Mouse (Mus musculus): ENCODE results near the gene Igf1r. TPM values are rescaled to one million over a fixed set of nuclear protein-coding genes. Genes with fewer than 3 reads are reported as not detected.

The Igf1r gene
- total and polyA plus RNA-seq, 2 experiments from 2014 or later: 12.1 to 40.3 TPM

- DNase-seq (ENCODE audit: low spot score): no peak
- Histone ChIP-seq H3K9me3 (ENCODE audit: low read length) (no peaks in the 10 kb centered on the region), H3K4me2 (ENCODE audit: low read depth, low read length, poor library complexity, severe bottlenecking) (no peak overlapping the region), H3K9ac (replicated peaks; ENCODE audit: low read length, poor library complexity, severe bottlenecking) (no peak overlapping the region), H3K27ac (ENCODE audit: low read depth, low read length) (no peak overlapping the region), H3K4me1 (ENCODE audit: insufficient read depth, low read length) (peaks cover 11% of the 10 kb centered on the region), H3K27me3 (ENCODE audit: insufficient read depth, low read length) (no peaks in the 10 kb centered on the region), H3K4me3 (ENCODE audit: low read depth, low read length) (no peak overlapping the region), H3K36me3 (ENCODE audit: insufficient read depth, low read length) (peaks cover 28% of the 10 kb centered on the region)
- 69% methylated on average over 4 of the region's 4 CpGs for WGBS
- TF ChIP-seq CTCF (IDR thresholded peaks at IDR 0.05): no peak
- no peak for ATAC-seq (ENCODE audit: low FRiP score)
Observed at GRCm38 (mm10) chr7:68227621-68228020, 275.0 kb downstream of the Igf1r start.

DNA sequence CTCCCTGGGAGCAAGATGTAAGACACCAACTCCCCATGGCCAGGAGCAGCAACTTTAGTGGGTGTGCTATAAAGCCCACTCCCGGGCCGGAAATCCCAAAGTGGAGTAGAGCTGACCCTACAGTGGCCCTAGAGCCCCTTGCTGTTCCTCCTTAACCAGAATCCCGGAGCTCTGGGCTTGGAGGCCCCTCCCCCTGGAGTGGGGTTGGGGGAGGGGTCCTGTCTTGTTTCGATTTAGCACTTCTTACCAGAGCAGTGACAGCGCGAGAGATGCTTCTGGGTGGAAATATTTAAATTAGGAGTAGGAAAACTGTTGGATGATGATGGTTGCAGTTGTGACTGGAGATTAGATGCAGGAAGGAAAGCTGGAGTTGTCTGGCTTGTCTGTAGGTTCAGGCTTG lies 275.9 kb downstream of the Igf1r start:
- no peak for DNase-seq (ENCODE audit: low spot score)
- no peak for TF ChIP-seq CTCF (IDR thresholded peaks at IDR 0.05)

GRCm38 (mm10) chr7:68230831-68231230 lies 278.2 kb downstream of the Igf1r start:
- H3K36me3 ChIP-seq (ENCODE audit: insufficient read depth, low read length): peaks cover 14% of the 10 kb centered on the region
- 0 out of 2 replicates have a peak, but pooled peaks cover 3% of the 10 kb centered on the region for H3K4me1 ChIP-seq (ENCODE audit: insufficient read depth, low read length)
- no peak overlapping the region for H3K4me3 ChIP-seq (ENCODE audit: low read depth, low read length)
- no peak overlapping the region for H3K4me2 ChIP-seq (ENCODE audit: low read depth, low read length, poor library complexity, severe bottlenecking)
- WGBS: 89% methylated on average over 9 of the region's 9 CpGs
- TF ChIP-seq CTCF (IDR thresholded peaks at IDR 0.05): no peak
- no peak overlapping the region for H3K9ac ChIP-seq (replicated peaks; ENCODE audit: low read length, poor library complexity, severe bottlenecking)
- no peak overlapping the region for H3K27ac ChIP-seq (ENCODE audit: low read depth, low read length)
- no peaks in the 10 kb centered on the region for H3K9me3 ChIP-seq (ENCODE audit: low read length)
- ATAC-seq (ENCODE audit: low FRiP score) (no peak), DNase-seq (ENCODE audit: low spot score) (peak; percentile 43)
- no peaks in the 10 kb centered on the region for H3K27me3 ChIP-seq (ENCODE audit: insufficient read depth, low read length)

More for the DNA sequence above, 275.9 kb downstream of the Igf1r start:
- H3K36me3 ChIP-seq (ENCODE audit: insufficient read depth, low read length): peaks cover 28% of the 10 kb centered on the region
- H3K9ac ChIP-seq (replicated peaks; ENCODE audit: low read length, poor library complexity, severe bottlenecking): no peak overlapping the region
- 0 out of 2 replicates have a peak, but pooled peaks cover 5% of the 10 kb centered on the region for H3K4me1 ChIP-seq (ENCODE audit: insufficient read depth, low read length)
- ATAC-seq (ENCODE audit: low FRiP score): no peak
- no peak overlapping the region for H3K4me3 ChIP-seq (ENCODE audit: low read depth, low read length)
- no peak overlapping the region for H3K27ac ChIP-seq (ENCODE audit: low read depth, low read length)
- H3K27me3 ChIP-seq (ENCODE audit: insufficient read depth, low read length): no peaks in the 10 kb centered on the region
- H3K9me3 ChIP-seq (ENCODE audit: low read length): no peaks in the 10 kb centered on the region
- WGBS: 38% methylated on average over 6 of the region's 6 CpGs
- no peak overlapping the region for H3K4me2 ChIP-seq (ENCODE audit: low read depth, low read length, poor library complexity, severe bottlenecking)

GRCm38 (mm10) chr7:68232521-68232920 lies 279.9 kb downstream of the Igf1r start:
- Histone ChIP-seq H3K36me3 (ENCODE audit: insufficient read depth, low read length) (peaks cover 7% of the 10 kb centered on the region; the same call in 1 of the 2 replicates), H3K4me3 (ENCODE audit: low read depth, low read length) (no peak overlapping the region), H3K9ac (replicated peaks; ENCODE audit: low read length, poor library complexity, severe bottlenecking) (no peak overlapping the region), H3K9me3 (ENCODE audit: low read length) (no peaks in the 10 kb centered on the region), H3K4me1 (ENCODE audit: insufficient read depth, low read length) (0 out of 2 replicates have a peak, but pooled peaks cover 3% of the 10 kb centered on the region), H3K27ac (ENCODE audit: low read depth, low read length) (no peak overlapping the region), H3K27me3 (ENCODE audit: insufficient read depth, low read length) (no peaks in the 10 kb centered on the region), H3K4me2 (ENCODE audit: low read depth, low read length, poor library complexity, severe bottlenecking) (no peak overlapping the region)
- DNase-seq (ENCODE audit: low spot score): peak; percentile 55
- ATAC-seq (ENCODE audit: low FRiP score): no peak
- no peak for TF ChIP-seq CTCF (IDR thresholded peaks at IDR 0.05)
- WGBS: 89% methylated on average over 5 of the region's 5 CpGs

GRCm38 (mm10) chr7:68233619-68234223 lies 281.1 kb downstream of the Igf1r start:
- ATAC-seq (ENCODE audit: low FRiP score) (0 out of 2 replicates have a peak, but pooled peaks have one; percentile 45), DNase-seq (ENCODE audit: low spot score) (peak; percentile 31)
- WGBS: 22% methylated on average over 13 of the region's 13 CpGs
- no peak overlapping the region for H3K27ac ChIP-seq (ENCODE audit: low read depth, low read length)
- TF ChIP-seq CTCF (IDR thresholded peaks at IDR 0.05): no peak
- no peaks in the 10 kb centered on the region for H3K9me3 ChIP-seq (ENCODE audit: low read length)
- no peak overlapping the region for H3K9ac ChIP-seq (replicated peaks; ENCODE audit: low read length, poor library complexity, severe bottlenecking)
- H3K36me3 ChIP-seq (ENCODE audit: insufficient read depth, low read length): 0 out of 2 replicates have a peak, but pooled peaks cover 7% of the 10 kb centered on the region
- no peak overlapping the region for H3K4me3 ChIP-seq (ENCODE audit: low read depth, low read length)
- H3K27me3 ChIP-seq (ENCODE audit: insufficient read depth, low read length): no peaks in the 10 kb centered on the region
- H3K4me2 ChIP-seq (ENCODE audit: low read depth, low read length, poor library complexity, severe bottlenecking): no peak overlapping the region
- no peaks in the 10 kb centered on the region for H3K4me1 ChIP-seq (ENCODE audit: insufficient read depth, low read length)

GRCm38 (mm10) chr7:68236817-68237216 lies 284.2 kb downstream of the Igf1r start:
- TF ChIP-seq CTCF (IDR thresholded peaks at IDR 0.05): no peak

More at GRCm38 (mm10) chr7:68236817-68237216, 284.2 kb downstream of the Igf1r start:
- H3K4me2 ChIP-seq (ENCODE audit: low read depth, low read length, poor library complexity, severe bottlenecking): no peak overlapping the region
- DNase-seq (ENCODE audit: low spot score) (no peak), ATAC-seq (ENCODE audit: low FRiP score) (no peak)
- no peak overlapping the region for H3K4me3 ChIP-seq (ENCODE audit: low read depth, low read length)
- H3K9ac ChIP-seq (replicated peaks; ENCODE audit: low read length, poor library complexity, severe bottlenecking): no peak overlapping the region
- H3K9me3 ChIP-seq (ENCODE audit: low read length): no peaks in the 10 kb centered on the region
- no peak overlapping the region for H3K27ac ChIP-seq (ENCODE audit: low read depth, low read length)
- H3K27me3 ChIP-seq (ENCODE audit: insufficient read depth, low read length): no peaks in the 10 kb centered on the region
- H3K36me3 ChIP-seq (ENCODE audit: insufficient read depth, low read length): no peaks in the 10 kb centered on the region
- 82% methylated on average over 8 of the region's 8 CpGs for WGBS
- no peaks in the 10 kb centered on the region for H3K4me1 ChIP-seq (ENCODE audit: insufficient read depth, low read length)
